Mouse (Mus musculus): Measurements from ENCODE around the gene Nr1d1. TPM values are rescaled to one million over a fixed set of nuclear protein-coding genes. Genes with fewer than 3 reads are reported as not detected.

The Nr1d1 gene
- total and polyA plus RNA-seq, 2 experiments from 2014 or later = 6.7 to 10.8 TPM

- peak overlapping the region; percentile 59 for H3K27ac ChIP-seq (ENCODE audit: low read depth, low read length)
- no peaks in the 10 kb centered on the region for H3K9me3 ChIP-seq (ENCODE audit: low read length)
- no peak for TF ChIP-seq CTCF (IDR thresholded peaks at IDR 0.05; ENCODE audit: low read depth)
- peaks cover 31% of the 10 kb centered on the region for H3K4me1 ChIP-seq (ENCODE audit: insufficient read depth)
- H3K9ac ChIP-seq = 0 out of 2 replicates have a peak overlapping the region, but pooled peaks have one; percentile 22
- 57% methylated on average over 10 of the region's 10 CpGs for WGBS
- H3K4me3 ChIP-seq (ENCODE audit: low read depth, low read length) = no peak overlapping the region
- no peak for DNase-seq
- H3K36me3 ChIP-seq (ENCODE audit: insufficient read depth) = no peaks in the 10 kb centered on the region
- 0 out of 2 replicates have a peak overlapping the region, but pooled peaks have one; percentile 3 for H3K4me2 ChIP-seq (ENCODE audit: low read depth)
- no peaks in the 10 kb centered on the region for H3K27me3 ChIP-seq (ENCODE audit: insufficient read depth, low read length)
- ATAC-seq = no peak
Measured at GRCm38 (mm10) chr11:98785214-98785613, 10.1 kb upstream of the Nr1d1 start.

DNA sequence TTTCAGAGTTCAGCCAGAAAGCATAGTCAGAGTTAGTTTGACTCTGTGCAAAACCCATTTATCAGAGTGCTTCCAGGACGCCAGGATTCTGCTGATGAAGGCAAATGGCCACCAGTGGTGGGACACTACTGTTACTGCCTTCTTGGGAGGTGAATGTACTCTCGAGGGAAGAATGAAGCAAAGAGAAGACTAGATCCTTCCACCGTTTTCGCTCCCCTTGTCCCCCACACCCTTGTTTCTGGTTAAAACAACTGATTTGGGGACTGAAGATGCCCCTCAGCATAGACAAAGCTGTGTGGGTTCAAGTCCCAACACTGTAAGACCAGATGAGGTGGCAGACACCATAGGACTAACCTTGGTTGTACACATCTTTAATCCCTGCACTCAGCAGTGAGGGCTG, 9.0 kb upstream of the Nr1d1 start:
- peak overlapping the region; percentile 41; the same call in 1 of the 2 replicates for H3K9ac ChIP-seq
- H3K4me3 ChIP-seq (ENCODE audit: low read depth, low read length) = no peak overlapping the region
- TF ChIP-seq CTCF (IDR thresholded peaks at IDR 0.05; ENCODE audit: low read depth) = no peak
- 71% methylated on average over 4 of the region's 4 CpGs for WGBS
- DNase-seq (no peak), ATAC-seq (no peak)
- no peak overlapping the region for H3K4me2 ChIP-seq (ENCODE audit: low read depth)
- H3K9me3 ChIP-seq (ENCODE audit: low read length) = no peaks in the 10 kb centered on the region
- no peaks in the 10 kb centered on the region for H3K27me3 ChIP-seq (ENCODE audit: insufficient read depth, low read length)
- H3K27ac ChIP-seq (ENCODE audit: low read depth, low read length) = no peak overlapping the region
- H3K36me3 ChIP-seq (ENCODE audit: insufficient read depth) = no peaks in the 10 kb centered on the region
- peaks cover 31% of the 10 kb centered on the region for H3K4me1 ChIP-seq (ENCODE audit: insufficient read depth)

- under 1% methylated on average over 20 of the region's 20 CpGs for WGBS
- Histone ChIP-seq H3K4me2 (ENCODE audit: low read depth) (peak overlapping the region; percentile 41), H3K4me1 (ENCODE audit: insufficient read depth) (peaks cover 31% of the 10 kb centered on the region), H3K9ac (peak overlapping the region; percentile 41), H3K27ac (ENCODE audit: low read depth, low read length) (peak overlapping the region; percentile 87), H3K4me3 (ENCODE audit: low read depth, low read length) (peak overlapping the region; percentile 14; the same call in 1 of the 2 replicates), H3K27me3 (ENCODE audit: insufficient read depth, low read length) (no peaks in the 10 kb centered on the region), H3K9me3 (ENCODE audit: low read length) (no peaks in the 10 kb centered on the region), H3K36me3 (ENCODE audit: insufficient read depth) (no peaks in the 10 kb centered on the region)
- DNase-seq (peak; percentile 75), ATAC-seq (peak; percentile 70)
- no peak for TF ChIP-seq CTCF (IDR thresholded peaks at IDR 0.05; ENCODE audit: low read depth)
Measured at GRCm38 (mm10) chr11:98783236-98783696, 8.1 kb upstream of the Nr1d1 start.

- DNase-seq (peak; percentile 26), ATAC-seq (no peak)
- Histone ChIP-seq H3K9me3 (ENCODE audit: low read length) (no peaks in the 10 kb centered on the region), H3K27ac (ENCODE audit: low read depth, low read length) (peak overlapping the region; percentile 87), H3K4me2 (ENCODE audit: low read depth) (peak overlapping the region; percentile 41), H3K27me3 (ENCODE audit: insufficient read depth, low read length) (no peaks in the 10 kb centered on the region), H3K4me1 (ENCODE audit: insufficient read depth) (peaks cover 31% of the 10 kb centered on the region), H3K4me3 (ENCODE audit: low read depth, low read length) (no peak overlapping the region), H3K36me3 (ENCODE audit: insufficient read depth) (no peaks in the 10 kb centered on the region), H3K9ac (peak overlapping the region; percentile 41)
- TF ChIP-seq CTCF (IDR thresholded peaks at IDR 0.05; ENCODE audit: low read depth) = no peak
- 7% methylated on average over 17 of the region's 17 CpGs for WGBS
Measured at GRCm38 (mm10) chr11:98782651-98783235, 7.6 kb upstream of the Nr1d1 start.

DNA sequence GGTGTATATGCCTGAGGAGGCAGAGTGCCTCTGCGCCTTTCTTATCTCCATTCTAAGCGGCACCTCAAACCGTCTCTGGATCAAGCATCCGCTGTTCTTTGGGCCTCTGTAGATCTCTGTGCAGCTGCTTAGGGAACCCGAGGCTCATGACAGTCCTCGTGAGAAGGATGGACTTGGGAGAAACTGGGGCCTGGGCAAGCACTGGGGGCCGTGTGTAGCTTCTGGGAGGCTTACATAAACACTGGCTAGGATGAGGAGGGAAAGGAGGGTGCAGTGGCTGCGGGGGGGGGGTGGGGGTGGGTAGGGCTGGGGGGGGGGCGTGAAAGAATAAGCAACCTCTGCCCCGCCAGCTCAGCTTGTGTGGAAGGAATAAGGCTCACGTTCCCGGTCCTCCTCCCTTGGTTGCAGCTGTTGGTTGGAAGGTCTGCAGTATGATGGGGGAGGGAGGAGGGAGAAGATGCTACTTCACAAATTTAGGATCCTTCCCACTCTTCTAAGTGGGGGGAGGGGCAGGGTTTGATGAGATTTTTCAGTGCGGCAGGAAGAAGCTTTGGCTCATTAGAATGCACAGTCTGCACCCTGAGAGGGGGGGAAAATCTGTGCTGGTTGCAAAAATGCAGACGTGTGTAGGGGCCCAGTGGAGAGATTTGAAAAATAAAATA, 6.8 kb upstream of the Nr1d1 start:
- Histone ChIP-seq H3K9me3 (ENCODE audit: low read length) (no peaks in the 10 kb centered on the region), H3K27me3 (ENCODE audit: insufficient read depth, low read length) (no peaks in the 10 kb centered on the region), H3K4me2 (ENCODE audit: low read depth) (peak overlapping the region; percentile 41; the same call in 1 of the 2 replicates), H3K9ac (peak overlapping the region; percentile 35; the same call in 1 of the 2 replicates), H3K36me3 (ENCODE audit: insufficient read depth) (no peaks in the 10 kb centered on the region), H3K27ac (ENCODE audit: low read depth, low read length) (peak overlapping the region; percentile 87), H3K4me1 (ENCODE audit: insufficient read depth) (peaks cover 31% of the 10 kb centered on the region), H3K4me3 (ENCODE audit: low read depth, low read length) (no peak overlapping the region)
- no peak for TF ChIP-seq CTCF (IDR thresholded peaks at IDR 0.05; ENCODE audit: low read depth)
- ATAC-seq (peak; percentile 38), DNase-seq (peak; percentile 80)
- WGBS = 22% methylated on average over 12 of the region's 14 CpGs

- Histone ChIP-seq H3K4me3 (ENCODE audit: low read depth, low read length) (no peak overlapping the region), H3K36me3 (ENCODE audit: insufficient read depth) (no peaks in the 10 kb centered on the region), H3K4me2 (ENCODE audit: low read depth) (no peak overlapping the region), H3K27me3 (ENCODE audit: insufficient read depth, low read length) (no peaks in the 10 kb centered on the region), H3K9me3 (ENCODE audit: low read length) (no peaks in the 10 kb centered on the region), H3K4me1 (ENCODE audit: insufficient read depth) (peaks cover 41% of the 10 kb centered on the region), H3K27ac (ENCODE audit: low read depth, low read length) (no peak overlapping the region), H3K9ac (no peak overlapping the region)
- ATAC-seq = no peak
- TF ChIP-seq CTCF (IDR thresholded peaks at IDR 0.05; ENCODE audit: low read depth) = no peak
- no peak for DNase-seq
Measured at GRCm38 (mm10) chr11:98777888-98778287, 2.8 kb upstream of the Nr1d1 start.

Data from forebrain, postnatal 0 days (tissue).